Mouse (Mus musculus) cerebellum, postnatal 36 days (tissue): ENCODE measurements around the gene Enpp4.

Source experiments
- DNase-seq, 2 experiments: peaks; one replicate each; pipeline ENCODE4 v3.0.0; 2021 to 2022; ENCODE audit warnings: mixed read lengths in 2 of 2

Gene Enpp4

GRCm38 (mm10) chr17:44090916-44091315, 14.7 kb downstream of the Enpp4 start:
- no peak for DNase-seq

DNA sequence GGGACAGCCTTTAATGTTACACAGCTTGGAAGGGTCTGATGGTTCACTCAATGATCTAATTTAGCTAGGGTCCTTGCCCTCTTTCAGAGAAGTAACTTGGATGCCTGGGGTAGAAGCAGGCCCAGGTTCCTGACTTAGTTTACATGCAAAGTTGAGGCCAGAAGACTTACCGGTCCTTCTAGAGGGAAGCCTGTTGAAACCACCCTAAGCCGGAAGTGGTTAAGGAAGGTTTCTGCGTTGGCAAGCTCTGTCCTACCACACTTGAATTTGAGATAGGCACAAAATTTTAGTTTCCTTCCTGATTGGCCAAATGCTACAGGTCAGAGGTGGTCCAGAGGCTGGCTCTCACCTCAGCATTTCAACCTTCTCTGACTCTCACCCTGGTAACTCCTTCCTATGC, 17.4 kb downstream of the Enpp4 start:
- DNase-seq, result no peak

GRCm38 (mm10) chr17:44083156-44083555, 22.5 kb downstream of the Enpp4 start:
- DNase-seq, result no peak

DNA sequence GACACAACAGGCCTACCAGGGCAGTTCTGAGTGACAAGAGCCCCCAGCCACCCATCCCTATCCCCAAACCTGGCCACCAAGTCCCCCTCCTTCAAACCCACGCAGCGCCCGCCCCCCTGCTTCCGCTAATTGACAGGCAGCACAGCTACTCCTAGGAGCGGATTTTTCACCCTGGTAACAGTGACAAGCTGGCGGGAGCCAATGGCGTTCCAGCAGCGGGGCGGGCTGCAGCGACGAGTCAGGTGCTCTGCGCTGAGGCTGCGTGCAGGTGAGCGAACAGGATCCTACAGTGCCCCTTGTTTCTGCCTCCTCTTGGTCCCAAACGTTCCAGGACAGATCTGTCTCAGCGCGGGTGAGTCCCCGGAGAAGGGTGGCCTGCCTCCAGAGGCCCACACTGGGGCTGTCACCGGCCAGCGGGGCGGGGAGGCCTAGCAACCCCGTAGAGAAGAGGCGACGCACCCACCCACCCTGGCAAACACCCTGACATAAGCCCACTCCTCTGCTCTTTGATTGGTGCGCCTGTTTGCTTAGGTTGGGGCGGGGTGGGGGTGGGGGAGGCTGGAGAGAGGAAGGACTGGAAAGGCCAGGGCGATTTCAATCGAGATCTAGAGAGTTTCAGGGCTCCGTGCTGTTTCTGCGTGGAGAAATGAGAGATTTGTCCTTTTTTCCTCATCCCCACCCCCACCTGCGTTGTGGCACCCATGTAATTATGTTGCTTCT, 26.8 kb downstream of the Enpp4 start, which contains the start of gene Enpp5:
Gene Enpp5, plus strand, starts transcription at position 183 of the 720 bp plus-strand sequence.
- DNase-seq, result peak; percentile 90 to 92

GRCm38 (mm10) chr17:44077843-44078160, 27.8 kb downstream of the Enpp4 start:
- no peak for DNase-seq

GRCm38 (mm10) chr17:44077146-44077842, 28.3 kb downstream of the Enpp4 start:
- no peak for DNase-seq

DNA sequence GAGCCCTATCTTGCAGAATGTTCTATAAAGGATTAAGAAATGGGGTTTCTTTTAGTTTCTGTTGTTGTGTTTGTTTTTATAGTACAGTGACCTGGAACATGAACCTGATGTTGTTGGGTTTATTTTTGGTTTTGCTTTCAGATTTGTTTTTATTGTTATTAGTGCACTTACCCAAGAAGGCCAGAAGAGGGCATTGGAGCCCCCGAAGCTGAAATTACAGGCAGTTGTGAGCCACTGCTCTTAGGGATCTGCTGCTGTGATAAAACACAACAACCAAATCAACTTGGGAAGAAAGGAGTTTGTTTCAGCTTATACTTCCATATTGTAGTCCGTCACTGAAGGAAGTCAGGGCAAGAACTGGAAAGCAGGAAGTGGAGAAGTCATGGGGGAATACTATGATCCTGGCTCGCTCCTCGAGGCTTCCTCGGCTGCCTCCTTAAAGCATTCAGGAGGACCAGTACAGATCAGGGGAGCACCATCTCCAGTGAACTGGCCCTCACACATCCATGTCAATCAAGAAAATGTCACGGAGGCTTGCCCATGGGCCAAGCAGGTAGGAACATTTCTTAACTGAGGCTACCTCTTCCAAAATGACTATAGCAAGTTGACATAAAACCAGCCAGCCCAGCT, 29.4 kb downstream of the Enpp4 start:
- DNase-seq, result peak in 1 of 2 experiments; percentile 22

- no peak for DNase-seq
Observed at GRCm38 (mm10) chr17:44075601-44076000, 30.0 kb downstream of the Enpp4 start.

- DNase-seq, result no peak
Observed at GRCm38 (mm10) chr17:44071680-44072079, 33.9 kb downstream of the Enpp4 start.

GRCm38 (mm10) chr17:44068876-44069275, 36.7 kb downstream of the Enpp4 start:
- DNase-seq, result no peak

GRCm38 (mm10) chr17:44061289-44061890, 44.2 kb downstream of the Enpp4 start:
- no peak for DNase-seq

- no peak for DNase-seq
Observed at GRCm38 (mm10) chr17:44060781-44061180, 44.8 kb downstream of the Enpp4 start.

- DNase-seq, result no peak
Observed at GRCm38 (mm10) chr17:44058145-44058544, 47.5 kb downstream of the Enpp4 start.

DNA sequence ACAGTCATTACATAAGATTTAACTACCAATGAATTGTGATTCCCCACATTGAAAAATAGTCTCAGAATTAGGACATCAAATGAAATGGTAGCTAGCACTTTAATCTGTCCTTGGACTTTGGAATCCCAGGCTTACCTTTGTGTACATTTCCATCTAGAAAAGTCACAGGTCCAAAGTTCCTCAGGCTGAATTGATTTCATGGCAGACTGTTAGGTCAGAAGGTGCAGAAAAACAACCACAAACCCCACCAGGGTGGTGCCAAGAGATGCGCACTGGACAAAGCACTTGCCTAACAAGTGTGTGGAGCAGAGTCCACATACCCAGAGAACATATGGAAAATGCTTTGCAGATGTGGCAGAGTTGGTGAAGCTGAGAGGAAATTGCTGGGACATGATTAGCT, 48.5 kb downstream of the Enpp4 start:
- DNase-seq, result no peak

DNA sequence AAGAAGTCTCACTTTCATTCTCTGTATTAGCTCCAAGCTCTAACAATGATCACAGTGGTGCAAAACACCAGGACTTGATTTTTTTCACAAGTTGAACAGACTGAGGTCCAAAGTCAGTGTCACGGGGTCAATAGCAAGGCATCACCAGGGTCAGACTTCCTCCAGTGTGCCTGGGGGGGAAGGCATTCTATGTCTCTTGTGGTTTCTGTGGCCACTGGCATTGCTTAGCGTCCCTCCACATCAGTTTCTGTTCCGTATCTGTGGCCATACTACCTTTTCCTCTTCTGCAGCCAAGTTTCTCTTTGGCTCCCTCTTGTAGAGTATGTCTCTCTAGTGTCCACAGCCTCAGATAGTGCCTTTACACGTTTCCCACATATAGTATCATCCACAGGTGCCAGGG, 52.2 kb downstream of the Enpp4 start:
- DNase-seq, result no peak
